Mouse (Mus musculus) liver, embryonic 14.5 days (tissue): Measurements from ENCODE around the gene Nfia. TPM values are rescaled to one million over a fixed set of nuclear protein-coding genes. Genes with fewer than 3 reads are reported as not detected.

Source experiments
- ATAC-seq: fragments of 200-750 bp; cut with Nextera tagmentation; 2 replicates; pipeline ENCODE4 v1.8.0; 2017; ENCODE audit warnings: moderate number of reproducible peaks, mild to moderate bottlenecking, moderate library complexity; ENCODE audit not compliant: insufficient read depth
- DNase-seq, 3 experiments: peaks; one replicate each; pipeline ENCODE4 v3.0.0-alpha.2; 2012 to 2013; ENCODE audit warnings: low read depth in 3 of 3, low spot score in 3 of 3
- H3K27ac ChIP-seq: fragments of 300-500 bp; sonication (generic); 2 replicates; pipeline ENCODE4 v1.5.1; 2014; ENCODE audit warnings: moderate library complexity, mild to moderate bottlenecking, control low read depth, inconsistent platforms
- H3K27me3 ChIP-seq: fragments of 300-500 bp; sonication (generic); 2 replicates; pipeline ENCODE4 v1.6.1; 2014; ENCODE audit warnings: mild to moderate bottlenecking, low read length, moderate library complexity; ENCODE audit not compliant: control insufficient read depth, insufficient read depth
- H3K36me3 ChIP-seq: fragments of 300-500 bp; sonication (generic); replicated peaks from 2 replicates; pipeline ENCODE4 v1.6.1; 2014; ENCODE audit warnings: low read depth; ENCODE audit not compliant: control insufficient read depth, insufficient read depth
- H3K4me1 ChIP-seq, 2 experiments: fragments of 200-500 bp in 1 of 2; fragments of 300-500 bp in 1 of 2; sonication (generic) in 1 of 2; replicated peaks; 2 replicates each; pipeline ENCODE4 v1.6.1; 2012 to 2014; ENCODE audit warnings: antibody characterized with exemption in 1 of 2, inconsistent platforms in 1 of 2, low read length in 1 of 2; ENCODE audit not compliant: control insufficient read depth in 2 of 2, insufficient read depth in 2 of 2
- H3K4me2 ChIP-seq: fragments of 300-500 bp; sonication (generic); 2 replicates; pipeline ENCODE4 v1.6.1; 2014; ENCODE audit warnings: low read depth, mild to moderate bottlenecking, control low read depth, moderate library complexity
- H3K4me3 ChIP-seq, 2 experiments: fragments of 200-500 bp in 1 of 2; fragments of 300-500 bp in 1 of 2; sonication (generic) in 1 of 2; 2 replicates each; pipeline ENCODE4 v1.5.1; 2012 to 2014; ENCODE audit warnings: low read depth in 2 of 2, low read length in 2 of 2, mild to moderate bottlenecking in 2 of 2, control low read depth in 1 of 2, inconsistent platforms in 1 of 2, moderate library complexity in 1 of 2; ENCODE audit not compliant: insufficient read depth in 1 of 2
- H3K9ac ChIP-seq: fragments of 300-500 bp; sonication (generic); replicated peaks from 2 replicates; pipeline ENCODE4 v1.6.1; 2014; ENCODE audit warnings: mild to moderate bottlenecking, control low read depth, moderate library complexity
- H3K9me3 ChIP-seq: fragments of 300-500 bp; sonication (generic); 2 replicates; pipeline ENCODE4 v1.6.1; 2016; ENCODE audit warnings: low read length, mixed read lengths; ENCODE audit not compliant: control insufficient read depth
- CTCF ChIP-seq: IDR thresholded peaks from 2 replicates; pipeline ENCODE4 v1.5.1; 2016; ENCODE audit warnings: antibody characterized with exemption, low read depth, control low read depth
- EP300 ChIP-seq: IDR thresholded peaks from 2 replicates; pipeline ENCODE4 v1.6.1; 2016; ENCODE audit warnings: antibody characterized with exemption, low read depth
- WGBS: fragments of 180-500 bp; shearing (Covaris S2); extraction: QIAGEN DNeasy Blood & Tissue Kit; methylation state at CpG from one replicate; pipeline ENCODE4 v1.1.7; 2014; ENCODE audit not compliant: insufficient replicate concordance; 5-methylcytosine and 5-hydroxymethylcytosine counted together
- polyA plus RNA-seq, 2 experiments: library from polyadenylated mRNA; depleted of rRNA in 1 of 2; stranded (reverse) in 1 of 2; unstranded in 1 of 2; fragments of >200 nt; fragmentation: Nextera tagmentation in 1 of 2; extraction: Ambion mirVana in 1 of 2; gene quantifications; 2 replicates each; pipeline versions ENCODE4 v1.2.1 to v1.2.3; 2012 to 2014

The Nfia gene
- polyA plus RNA-seq, 2 experiments = 1.0 to 2.6 TPM

DNA sequence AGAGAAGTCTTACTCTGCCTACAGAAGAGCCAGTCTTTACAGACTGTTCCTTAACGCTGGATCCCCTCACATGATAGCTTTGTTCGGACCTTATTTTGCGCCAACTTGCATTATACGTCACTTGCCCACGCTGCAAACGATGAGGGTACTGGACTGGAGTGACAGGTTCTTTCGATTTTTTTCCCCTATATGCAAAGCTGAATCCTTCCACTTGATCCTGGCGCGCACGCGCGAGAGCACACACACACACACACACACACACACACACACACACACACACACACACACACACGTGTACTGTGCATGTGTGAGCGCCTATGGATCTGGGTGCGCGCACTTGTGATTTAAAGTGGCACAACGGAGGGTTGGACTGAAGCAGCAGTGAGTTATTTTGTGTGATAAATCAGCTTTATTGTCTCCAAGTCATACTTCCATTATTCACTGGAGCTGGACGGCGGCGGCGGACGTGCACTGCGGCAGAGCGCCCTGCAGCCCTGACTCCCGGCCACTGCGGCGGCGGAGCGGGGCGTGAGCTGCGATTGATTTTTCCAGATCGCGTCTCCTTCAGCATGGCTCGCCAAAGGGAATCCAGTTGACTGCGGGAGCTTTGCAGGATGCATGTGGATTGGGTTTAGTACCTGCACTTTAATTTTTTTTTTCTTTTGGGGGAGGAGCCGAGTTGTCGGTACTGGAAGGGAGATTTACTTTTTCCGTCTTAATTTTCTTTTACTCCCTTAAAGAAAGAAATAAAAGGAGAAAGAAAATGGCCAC is 15.1 kb upstream of the Nfia start:
- Histone ChIP-seq H3K9me3 (no peaks in the 10 kb centered on the region), H3K27ac (no peak overlapping the region), H3K4me2 (peak overlapping the region; percentile 62), H3K9ac (no peak overlapping the region), H3K36me3 (no peaks in the 10 kb centered on the region), H3K4me1 (no peaks in the 10 kb centered on the region; a peak in 1 of 4 replicates), H3K27me3 (peaks cover 62% of the 10 kb centered on the region), H3K4me3 (peak overlapping the region; percentile 44 to 55)
- DNase-seq (no peak), ATAC-seq (no peak)
- no peak for TF ChIP-seq EP300
- no peak for TF ChIP-seq CTCF
- WGBS = 1% methylated on average over 38 of the region's 38 CpGs

DNA sequence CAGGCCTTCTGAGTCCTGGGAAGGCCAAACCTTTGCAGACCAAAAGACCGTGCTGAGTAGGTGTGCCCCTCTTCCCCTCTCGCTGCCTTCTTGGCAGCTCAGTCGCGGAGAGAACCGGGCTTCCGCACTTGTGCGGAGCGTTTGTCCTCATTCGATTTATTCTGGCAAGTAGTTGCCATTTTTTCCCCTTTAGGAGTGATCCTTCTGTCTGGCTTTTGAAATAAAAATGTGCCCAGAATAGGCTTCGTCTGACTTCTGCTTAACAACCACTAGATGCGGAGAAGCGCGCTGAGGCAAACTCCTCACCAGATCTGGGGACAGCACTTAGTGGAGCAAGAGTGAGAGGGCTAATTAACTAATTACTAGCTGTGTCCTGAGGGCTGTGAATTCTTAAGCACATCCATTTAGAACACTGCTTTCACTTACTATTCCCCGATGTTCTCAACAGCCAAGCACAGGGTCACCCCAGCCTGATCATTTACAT is 14.5 kb upstream of the Nfia start:
- H3K36me3 ChIP-seq = no peaks in the 10 kb centered on the region
- no peaks in the 10 kb centered on the region for H3K4me1 ChIP-seq
- TF ChIP-seq EP300 (no peak), CTCF (no peak)
- no peak overlapping the region for H3K27ac ChIP-seq
- H3K4me2 ChIP-seq = peak overlapping the region; percentile 62
- H3K4me3 ChIP-seq = peak overlapping the region; percentile 44 to 55
- ATAC-seq (no peak), DNase-seq (no peak)
- WGBS = 1% methylated on average over 14 of the region's 14 CpGs
- peaks cover 60% of the 10 kb centered on the region for H3K27me3 ChIP-seq
- no peaks in the 10 kb centered on the region for H3K9me3 ChIP-seq
- H3K9ac ChIP-seq = no peak overlapping the region

DNA sequence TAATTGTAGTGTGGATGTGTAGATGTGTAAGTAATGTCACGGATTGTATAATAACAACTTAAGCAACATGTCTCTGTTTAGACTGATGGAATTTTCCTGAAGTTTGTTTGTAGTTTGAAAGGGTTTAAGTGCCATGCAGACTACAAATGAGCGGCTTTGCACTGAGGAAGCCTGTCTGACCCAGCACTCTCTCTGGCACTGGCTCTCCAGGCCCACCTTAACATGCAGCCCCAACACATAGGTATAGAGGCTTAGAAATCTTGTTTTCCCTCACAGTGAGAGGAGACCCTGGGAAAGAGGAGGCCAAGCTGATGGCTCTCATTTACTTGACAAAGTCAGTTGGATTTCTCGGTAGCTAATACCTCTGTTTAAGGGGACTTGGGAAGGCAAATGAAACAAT is 13.9 kb upstream of the Nfia start:
- Histone ChIP-seq H3K27me3 (peaks cover 54% of the 10 kb centered on the region), H3K36me3 (no peaks in the 10 kb centered on the region), H3K9me3 (no peaks in the 10 kb centered on the region), H3K4me2 (no peak overlapping the region), H3K27ac (no peak overlapping the region), H3K4me1 (no peaks in the 10 kb centered on the region), H3K9ac (no peak overlapping the region), H3K4me3 (no peak overlapping the region)
- DNase-seq (no peak), ATAC-seq (no peak)
- 29% methylated on average over 3 of the region's 3 CpGs for WGBS
- TF ChIP-seq EP300 (no peak), CTCF (no peak)

DNA sequence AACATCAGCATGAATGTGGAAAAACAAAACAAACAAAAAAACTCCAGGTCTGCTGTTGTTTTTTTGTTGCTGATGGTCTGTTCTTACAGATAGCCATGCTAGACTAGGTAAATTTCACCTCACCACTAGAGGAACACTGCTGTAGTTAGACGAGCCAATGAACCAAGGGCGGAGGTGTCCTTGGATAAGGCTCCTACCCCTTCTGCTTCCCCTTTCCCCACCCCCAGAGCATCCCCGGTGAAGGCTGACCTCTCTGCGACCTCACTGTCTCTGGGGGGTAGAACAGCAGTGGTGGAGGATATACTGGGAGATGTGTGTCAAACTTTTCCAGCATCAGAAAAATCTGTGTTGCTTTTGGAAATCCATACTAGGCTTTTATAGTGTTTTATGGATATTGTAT is 7.9 kb upstream of the Nfia start:
- H3K4me1 ChIP-seq = no peaks in the 10 kb centered on the region

DNA sequence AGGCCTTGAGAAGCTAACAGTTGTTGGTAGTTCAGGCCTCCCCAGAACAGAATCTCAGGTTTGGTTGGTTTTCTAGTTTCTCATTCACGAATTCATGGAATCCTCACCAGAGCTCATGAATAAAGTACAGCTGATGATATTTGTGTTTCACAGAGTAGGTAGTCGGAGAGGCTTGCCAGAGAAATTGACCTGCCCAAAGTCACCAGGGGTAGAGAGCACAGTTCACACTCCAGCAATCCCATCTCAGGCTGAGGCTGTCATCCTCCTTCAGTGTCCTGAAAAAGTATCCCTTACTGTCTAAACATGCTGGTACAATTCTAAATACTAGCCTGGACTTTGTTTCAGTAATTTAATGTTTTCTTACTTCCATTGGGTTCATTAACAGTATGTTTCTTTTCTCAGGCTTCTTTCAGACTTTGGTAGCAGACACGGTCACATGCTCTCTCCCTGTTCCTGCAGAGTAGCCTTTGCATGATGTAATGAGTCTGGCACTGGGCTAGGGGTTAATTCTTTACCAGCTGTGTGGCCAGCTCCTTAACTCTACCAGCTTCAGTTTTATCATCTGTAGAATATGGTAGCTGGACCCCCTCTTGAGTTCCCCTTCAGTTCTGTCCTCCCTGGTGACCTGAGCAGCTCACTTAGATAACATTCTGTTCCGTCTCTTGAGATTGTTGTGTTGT is 7.1 kb upstream of the Nfia start:
- Histone ChIP-seq H3K9ac (no peak overlapping the region), H3K9me3 (no peaks in the 10 kb centered on the region), H3K4me2 (no peak overlapping the region), H3K36me3 (no peaks in the 10 kb centered on the region), H3K4me3 (no peak overlapping the region), H3K4me1 (no peaks in the 10 kb centered on the region), H3K27me3 (peaks cover 4% of the 10 kb centered on the region; the same call in 1 of the 2 replicates), H3K27ac (no peak overlapping the region)
- DNase-seq = no peak
- 49% methylated on average over 4 of the region's 4 CpGs for WGBS
- ATAC-seq = no peak
- TF ChIP-seq CTCF (no peak), EP300 (no peak)

More for the DNA sequence above, 7.9 kb upstream of the Nfia start:
- no peak for TF ChIP-seq CTCF
- no peak for TF ChIP-seq EP300
- H3K4me2 ChIP-seq = no peak overlapping the region
- no peak overlapping the region for H3K9ac ChIP-seq
- DNase-seq (no peak), ATAC-seq (no peak)
- H3K27me3 ChIP-seq = peaks cover 5% of the 10 kb centered on the region; the same call in 1 of the 2 replicates
- 20% methylated on average over 4 of the region's 4 CpGs for WGBS
- H3K36me3 ChIP-seq = no peaks in the 10 kb centered on the region
- H3K27ac ChIP-seq = no peak overlapping the region
- H3K9me3 ChIP-seq = no peaks in the 10 kb centered on the region
- H3K4me3 ChIP-seq = no peak overlapping the region
